Mouse (Mus musculus) heart, postnatal 0 days (tissue): ENCODE results near the gene Mycbp2.

Experiments
- CTCF ChIP-seq: IDR thresholded peaks from 2 replicates; pipeline ENCODE4 v1.5.1; 2016; ENCODE audit warnings: antibody characterized with exemption, control low read depth, low read depth
- EP300 ChIP-seq: IDR thresholded peaks from 2 replicates; pipeline ENCODE4 v1.6.1; 2016; ENCODE audit warnings: antibody characterized with exemption, low read depth

- TF ChIP-seq CTCF (no peak), EP300 (no peak)
Observed at GRCm38 (mm10) chr14:103071471-103071870, 275.1 kb downstream of the Mycbp2 start.
